Mouse (Mus musculus) embryonic fibroblast, embryonic 13.5 days (primary cell): ENCODE measurements around the gene Rab42.

ENCODE experiments used
- CTCF ChIP-seq: IDR thresholded peaks from 2 replicates; pipeline ENCODE4 v1.5.1; 2011; ENCODE audit warnings: mild to moderate bottlenecking, control low read depth, low read length, moderate library complexity, borderline replicate concordance; ENCODE audit not compliant: insufficient read depth
- POLR2A ChIP-seq: IDR thresholded peaks from 2 replicates; pipeline ENCODE4 v1.6.1; 2011; ENCODE audit warnings: low read depth, mild to moderate bottlenecking, control low read depth, low read length, moderate library complexity

DNA sequence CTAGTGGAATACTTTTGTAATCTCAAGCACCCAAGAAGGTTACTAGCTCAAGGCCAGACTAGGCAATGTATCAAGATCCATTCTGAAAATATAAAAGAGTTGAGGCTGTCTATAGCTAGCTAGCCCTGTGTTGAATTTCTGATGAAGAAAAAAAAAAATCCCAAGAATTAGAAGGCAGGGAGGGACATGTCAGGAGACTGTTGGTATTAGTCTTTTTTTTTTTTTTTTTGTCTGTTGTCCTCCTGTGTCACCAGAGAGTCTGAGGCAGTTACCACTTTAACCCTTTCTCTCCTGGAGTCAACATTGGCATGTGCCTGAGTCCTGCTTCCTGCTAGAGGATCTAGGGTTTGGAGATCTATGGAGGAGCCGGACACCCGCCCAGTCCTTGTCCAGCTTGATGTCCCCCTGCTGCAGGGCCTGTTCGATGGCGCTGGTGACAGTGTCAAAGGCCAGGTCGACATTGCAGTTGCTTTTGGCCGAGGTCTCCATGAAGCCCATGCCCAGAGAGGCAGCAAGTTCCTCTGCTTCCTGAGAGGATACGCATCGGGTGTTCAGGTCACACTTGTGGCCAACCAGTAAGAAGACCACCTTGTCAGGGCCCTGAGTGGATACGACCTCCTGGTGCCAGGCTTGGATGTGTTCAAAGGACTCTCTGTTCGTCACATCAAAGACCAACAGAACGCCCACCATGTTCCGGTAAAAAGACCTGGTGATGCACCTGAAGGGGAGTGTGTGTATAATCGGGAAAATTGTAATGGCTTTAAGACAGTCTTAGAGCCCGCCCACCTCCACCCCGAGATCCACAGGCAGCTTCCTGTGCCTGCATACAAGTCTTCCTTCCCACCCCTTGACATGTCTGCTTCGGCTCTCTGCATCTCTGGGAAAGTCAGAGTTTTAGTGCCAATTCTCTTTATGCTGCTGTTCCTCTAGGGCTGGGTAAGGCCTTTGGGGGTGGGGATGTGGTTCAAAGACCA is 933 bp downstream of the Rab42 start:
- no peak for TF ChIP-seq CTCF
- 0 out of 2 replicates have a peak, but pooled peaks have one; percentile 32 for TF ChIP-seq POLR2A
